Mouse (Mus musculus): ENCODE results near the gene Slc36a1.

Gene Slc36a1

DNA sequence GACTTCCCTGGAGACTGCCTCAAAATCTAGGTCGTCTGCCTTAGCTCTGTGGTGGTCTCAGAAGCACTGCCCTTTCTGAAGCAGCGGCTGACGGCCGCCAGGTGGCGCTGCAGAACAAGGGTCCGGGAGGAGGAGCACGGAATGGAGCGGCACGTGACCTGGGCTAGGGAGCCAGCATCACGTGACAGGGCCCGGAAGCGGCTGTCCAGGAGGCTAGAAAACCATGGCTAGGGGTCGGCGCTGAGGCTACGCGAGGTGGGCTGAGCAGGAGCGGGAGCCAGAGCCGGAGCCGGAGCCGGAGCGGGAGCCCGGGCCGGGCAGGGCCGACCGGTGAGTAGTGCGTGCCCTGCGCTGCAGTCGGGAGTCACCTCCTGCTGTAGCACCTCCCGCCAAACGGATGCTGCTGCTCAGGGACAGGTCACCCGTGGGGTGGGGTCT is at the start of gene Slc36a1:
Slc36a1 (plus strand) TSS at position 192 of the 438 bp plus-strand sequence.
- DNase-seq (ENCODE audit: low read depth), result peak; percentile 97

DNA sequence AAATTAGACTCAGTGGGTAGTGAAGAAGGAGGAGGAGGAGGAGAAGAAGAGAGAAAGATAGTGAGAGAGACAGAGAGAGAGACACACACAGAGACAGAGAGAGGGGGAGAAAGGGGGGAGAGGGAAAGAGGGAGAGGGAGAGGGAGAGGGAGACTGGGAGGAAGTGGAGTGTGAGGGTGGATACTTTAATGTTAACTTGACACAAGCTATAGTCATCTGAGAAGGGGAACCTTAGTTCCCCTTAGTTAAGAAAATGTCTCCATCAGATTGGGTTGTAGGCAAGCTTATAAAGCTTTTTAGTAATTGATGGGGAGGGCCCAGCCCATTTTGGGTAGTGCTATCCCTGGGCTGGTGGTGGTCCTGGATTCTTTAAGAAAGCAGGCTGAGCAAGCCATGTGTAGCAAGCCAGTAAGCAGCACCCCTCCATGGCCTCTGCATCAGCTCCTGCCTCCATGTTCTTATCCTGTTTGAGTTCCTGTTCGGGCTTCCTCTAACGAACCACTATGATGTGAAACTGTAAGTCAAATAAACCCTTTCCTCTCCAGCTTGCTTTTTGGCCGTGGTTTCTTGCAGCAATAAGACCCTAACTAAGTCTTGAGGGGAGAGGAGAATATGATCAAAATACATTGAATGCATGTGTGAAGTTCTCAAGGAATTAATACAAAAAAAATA is 49.6 kb upstream of the Slc36a1 start:
- DNase-seq (ENCODE audit: low read depth), result no peak

DNA sequence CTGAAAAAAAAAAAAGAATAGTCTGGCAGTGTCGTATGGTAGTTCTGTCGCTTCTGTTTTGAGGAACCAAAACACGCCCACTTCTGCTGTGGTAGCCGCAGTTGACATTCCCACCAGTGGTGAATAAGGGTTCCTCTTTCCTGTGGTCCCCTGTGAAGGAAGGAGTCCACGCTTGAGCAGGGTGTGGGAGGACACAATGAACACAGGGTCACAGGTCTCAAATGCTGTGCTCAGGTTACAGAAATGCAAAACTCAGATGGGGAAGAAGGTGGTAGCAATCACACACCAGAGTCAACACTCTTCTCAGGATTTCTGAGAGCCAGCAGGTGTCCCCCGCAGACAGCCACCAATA is 49.1 kb upstream of the Slc36a1 start:
- peak; percentile 66 for DNase-seq (ENCODE audit: low read depth)

DNA sequence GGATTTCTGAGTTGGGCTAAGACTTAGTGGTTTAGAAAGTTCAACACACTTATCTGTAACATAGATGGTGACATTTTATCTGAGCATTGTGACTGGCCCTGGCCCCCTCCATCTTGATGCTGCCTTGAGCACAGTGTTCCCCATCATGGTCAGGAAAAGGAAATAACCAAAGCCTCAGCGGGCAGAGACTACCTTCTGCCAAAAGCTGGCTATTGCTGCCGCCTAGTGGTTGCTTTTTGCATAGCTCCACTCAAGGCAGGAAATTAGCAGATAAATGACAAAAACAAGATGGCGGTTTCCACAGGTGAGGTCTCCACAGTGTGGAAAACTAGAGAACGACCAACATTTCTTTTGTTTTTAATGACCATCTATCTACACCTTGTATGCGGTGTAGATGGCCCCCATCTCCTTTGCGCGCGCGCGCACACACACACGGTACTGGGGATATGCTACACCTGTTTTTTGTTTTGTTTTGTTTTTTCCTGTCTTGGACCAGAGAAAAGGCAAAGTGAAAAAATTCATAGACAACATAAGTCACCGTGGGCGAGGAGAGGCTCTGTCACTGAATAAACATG is 45.3 kb upstream of the Slc36a1 start:
- DNase-seq (ENCODE audit: low read depth), result peak; percentile 96

DNA sequence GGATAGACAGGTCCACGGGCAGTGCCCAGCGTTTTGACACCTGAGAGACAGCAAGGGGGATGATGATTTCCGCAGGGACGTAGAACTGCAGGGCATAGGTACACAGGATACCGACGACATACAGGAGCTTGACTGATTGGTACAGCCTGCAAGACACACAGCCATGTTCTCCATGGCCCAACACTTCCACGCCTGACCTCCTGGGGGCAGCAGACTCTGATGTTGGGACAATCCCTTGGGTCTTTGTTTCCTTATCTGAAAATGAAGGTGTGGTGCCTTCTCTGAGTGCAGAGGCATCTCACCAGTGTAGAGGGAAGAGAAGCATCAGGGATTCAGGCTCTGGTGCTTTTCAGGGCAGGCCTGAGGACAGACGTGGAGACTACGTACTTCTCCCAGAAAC is 41.5 kb upstream of the Slc36a1 start:
- peak; percentile 82 for DNase-seq (ENCODE audit: low read depth)

DNA sequence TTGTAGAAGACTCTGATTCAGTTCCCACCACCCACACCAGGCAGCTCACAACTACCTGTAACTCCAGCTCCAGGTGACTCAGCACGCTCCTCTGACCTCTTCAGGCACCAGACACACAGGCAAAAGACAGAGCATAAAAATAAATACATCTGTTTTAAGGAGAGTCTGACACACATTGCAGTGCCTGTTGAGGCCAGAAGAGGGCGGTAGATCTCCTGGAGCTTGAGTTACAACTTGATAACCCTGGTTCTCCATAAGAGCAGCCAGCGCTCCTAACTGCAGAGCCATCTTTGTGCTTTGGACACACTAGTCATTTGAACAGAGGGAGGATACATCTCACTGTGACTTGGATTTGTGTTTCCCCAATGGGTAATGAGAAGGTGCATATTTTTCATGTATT is 39.4 kb upstream of the Slc36a1 start:
- peak; percentile 84 for DNase-seq (ENCODE audit: low read depth)

DNA sequence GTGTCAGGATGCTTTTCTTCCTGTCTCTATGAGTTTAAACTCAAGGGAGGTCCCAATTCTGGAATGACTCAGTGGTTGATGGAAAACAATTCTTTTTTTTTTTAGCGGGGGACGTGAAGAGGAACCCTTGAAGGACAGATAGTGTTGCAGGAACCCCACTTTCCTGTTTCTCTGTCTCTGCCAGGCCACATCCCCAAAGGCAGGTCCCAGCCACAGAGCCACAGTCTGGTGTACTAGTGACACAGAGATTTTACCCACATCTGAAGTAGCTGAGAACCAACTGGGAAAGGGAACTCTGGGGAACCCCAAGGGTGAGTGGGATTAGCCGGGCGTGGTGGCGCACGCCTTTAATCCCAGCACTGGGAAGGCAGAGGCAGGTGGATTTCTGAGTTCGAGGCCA is 38.4 kb upstream of the Slc36a1 start:
- no peak for DNase-seq (ENCODE audit: low read depth)

DNA sequence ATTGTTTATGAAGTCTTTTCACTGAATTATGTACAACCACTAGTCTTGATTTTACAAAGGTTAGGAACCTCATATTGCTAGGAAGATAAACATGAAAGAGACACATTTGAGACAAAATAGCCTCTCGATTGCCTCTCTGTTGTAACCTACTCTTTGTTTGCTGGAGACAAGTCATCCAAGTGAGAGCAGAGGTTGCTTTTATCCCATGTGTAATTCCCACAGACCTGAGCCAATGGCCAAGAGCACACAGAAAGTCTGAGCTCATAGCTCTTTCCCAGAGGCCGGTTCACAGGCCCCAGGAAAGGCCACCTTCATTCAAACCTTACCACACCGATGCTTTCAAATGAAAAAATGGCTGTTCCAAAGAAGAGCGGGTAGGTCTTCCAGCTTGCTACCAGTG is 35.6 kb upstream of the Slc36a1 start:
- no peak for DNase-seq (ENCODE audit: low read depth)

DNA sequence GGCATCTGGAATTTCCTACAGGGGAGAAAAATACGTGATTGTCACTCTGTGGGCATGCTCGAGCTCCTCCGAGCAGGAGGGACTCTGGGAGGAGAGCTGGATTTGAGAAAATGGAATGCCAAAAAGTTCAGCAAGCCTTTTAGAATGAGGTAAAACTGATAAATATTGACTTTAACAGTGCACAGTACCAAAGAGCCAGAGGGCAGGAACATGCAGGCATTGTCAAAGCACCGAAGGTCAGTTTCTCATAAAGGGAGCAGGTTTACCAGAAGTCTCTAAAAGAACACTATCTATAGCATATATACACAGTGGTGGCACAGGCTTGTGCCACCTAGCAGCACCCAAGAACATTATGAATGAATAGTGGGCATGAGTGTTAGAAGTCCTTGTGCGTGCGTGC is 35.2 kb upstream of the Slc36a1 start:
- no peak for DNase-seq (ENCODE audit: low read depth)

DNA sequence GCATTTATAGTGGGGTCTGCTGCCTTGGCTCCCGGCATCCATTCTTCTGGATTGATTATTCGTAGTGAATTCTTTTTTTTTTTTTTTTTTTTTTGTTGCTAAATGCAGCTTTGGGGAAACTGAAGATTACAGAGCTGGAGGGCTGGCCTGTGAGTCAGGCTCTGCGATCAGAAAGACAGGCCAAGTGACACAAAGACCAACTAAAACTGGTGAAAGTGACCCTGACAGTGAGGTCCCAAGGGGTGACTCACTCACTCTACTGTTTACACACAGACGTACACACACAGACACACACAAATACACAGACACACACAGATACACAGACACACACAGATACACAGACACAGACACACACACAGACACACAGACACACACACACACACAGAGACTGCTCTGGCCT is 33.6 kb upstream of the Slc36a1 start:
- no peak for DNase-seq (ENCODE audit: low read depth)

DNA sequence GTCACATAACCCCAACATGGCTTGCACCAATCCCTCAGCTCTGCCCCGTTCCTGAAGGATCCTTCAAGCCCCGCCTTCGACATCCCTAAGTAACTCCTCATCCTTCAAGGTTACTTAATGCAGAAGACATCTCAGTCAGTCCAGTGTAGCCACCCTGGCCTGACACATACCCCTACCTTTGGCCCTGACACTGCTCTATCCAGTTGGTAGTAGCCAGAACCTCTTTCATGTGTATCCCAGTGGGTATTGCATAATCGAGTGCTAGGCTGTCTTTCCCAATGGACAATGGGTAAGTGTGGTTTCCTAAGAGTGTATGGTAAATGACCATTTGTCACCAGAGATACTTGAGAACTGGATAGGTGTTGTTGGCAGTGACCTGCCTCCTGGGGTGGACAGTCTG is 25.3 kb upstream of the Slc36a1 start:
- no peak for DNase-seq (ENCODE audit: low read depth)

DNA sequence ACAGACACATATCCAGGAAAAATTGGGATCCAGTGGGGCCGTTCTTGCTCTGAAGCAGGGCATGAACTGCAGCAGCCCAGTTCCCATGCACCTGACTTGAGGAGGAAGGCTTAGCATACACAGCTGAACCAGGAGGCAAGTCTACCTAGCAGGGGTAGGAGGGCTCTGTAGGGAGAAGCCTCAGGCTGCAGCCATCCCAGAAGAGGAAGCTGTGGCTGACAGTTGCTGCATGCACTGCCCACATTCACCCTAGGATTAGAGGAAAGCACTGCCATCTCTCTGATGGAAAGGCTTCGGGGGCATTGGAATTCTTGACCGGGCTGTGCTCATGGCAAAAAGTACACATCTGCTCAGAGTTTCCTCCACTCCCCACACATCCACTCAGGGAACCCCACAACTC is 24.3 kb upstream of the Slc36a1 start:
- DNase-seq (ENCODE audit: low read depth), result no peak

DNA sequence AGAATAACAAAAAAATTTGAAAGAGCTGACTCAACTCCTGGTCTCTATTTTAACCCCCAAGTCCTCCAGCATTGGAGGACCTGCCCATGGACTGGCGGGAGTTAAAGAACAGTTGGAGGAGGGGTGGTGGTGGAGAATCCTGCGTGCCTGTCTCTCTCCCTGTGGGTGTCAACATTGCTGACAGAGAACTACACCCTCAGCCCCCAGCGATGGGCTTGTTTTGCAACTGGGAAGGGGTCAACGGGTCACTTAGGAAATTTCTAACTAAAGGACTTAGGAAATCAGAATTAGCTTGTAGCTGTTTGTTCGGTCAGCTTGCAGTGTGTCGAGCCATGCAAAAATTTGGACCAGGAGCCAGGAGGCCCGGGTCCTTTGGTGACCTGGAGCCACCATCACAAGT is 21.0 kb upstream of the Slc36a1 start:
- no peak for DNase-seq (ENCODE audit: low read depth)

DNA sequence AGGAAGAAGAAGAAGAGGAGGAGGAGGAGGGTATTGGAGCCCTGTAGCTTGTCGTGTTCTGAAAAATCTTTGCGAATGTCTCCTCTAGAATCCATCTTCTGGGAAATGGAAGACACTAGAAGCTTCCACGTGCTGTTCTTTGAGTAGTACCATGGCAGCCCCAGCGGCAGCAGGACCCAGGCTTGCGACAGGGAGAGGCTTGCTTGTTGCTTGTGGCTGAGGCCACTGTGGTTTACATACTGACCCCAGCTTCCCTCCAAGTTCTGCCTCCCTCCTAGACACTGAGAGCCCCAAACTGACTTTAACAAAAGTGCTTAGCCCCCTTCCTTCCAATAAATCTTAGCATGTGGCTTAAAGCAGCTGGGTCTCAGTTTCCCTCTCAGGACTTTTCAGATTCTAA is 19.9 kb upstream of the Slc36a1 start:
- DNase-seq (ENCODE audit: low read depth), result no peak

DNA sequence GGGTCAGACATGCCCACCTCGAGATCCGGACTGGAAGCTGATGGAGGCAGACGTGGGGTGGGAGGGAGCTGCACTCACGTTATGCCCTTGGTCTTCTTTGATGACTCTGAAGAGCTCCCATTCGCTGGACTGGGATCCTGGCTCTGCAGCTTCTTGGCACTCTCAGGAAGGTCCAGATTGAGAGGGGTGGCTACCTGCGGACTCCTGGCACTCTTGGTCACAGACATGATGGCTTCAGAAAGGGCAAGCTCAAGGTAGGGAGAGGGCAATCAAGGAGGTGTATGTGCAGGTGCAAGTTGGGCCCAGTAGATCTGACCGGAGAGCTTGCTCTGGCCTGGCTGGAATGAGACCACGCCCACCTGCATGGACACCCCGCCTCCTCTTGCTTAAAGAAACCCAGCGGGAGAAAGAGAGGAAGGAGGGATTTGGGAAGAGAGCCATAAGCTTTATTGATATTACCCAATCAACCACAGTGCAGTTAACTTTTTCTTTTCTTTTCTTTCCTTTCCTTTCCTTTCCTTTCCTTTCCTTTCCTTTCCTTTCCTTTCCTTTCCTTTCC is 19.3 kb upstream of the Slc36a1 start, which contains the start of gene Slc36a2:
Slc36a2 (minus strand) TSS at position 345 of the 559 bp plus-strand sequence.
- DNase-seq (ENCODE audit: low read depth), result no peak

DNA sequence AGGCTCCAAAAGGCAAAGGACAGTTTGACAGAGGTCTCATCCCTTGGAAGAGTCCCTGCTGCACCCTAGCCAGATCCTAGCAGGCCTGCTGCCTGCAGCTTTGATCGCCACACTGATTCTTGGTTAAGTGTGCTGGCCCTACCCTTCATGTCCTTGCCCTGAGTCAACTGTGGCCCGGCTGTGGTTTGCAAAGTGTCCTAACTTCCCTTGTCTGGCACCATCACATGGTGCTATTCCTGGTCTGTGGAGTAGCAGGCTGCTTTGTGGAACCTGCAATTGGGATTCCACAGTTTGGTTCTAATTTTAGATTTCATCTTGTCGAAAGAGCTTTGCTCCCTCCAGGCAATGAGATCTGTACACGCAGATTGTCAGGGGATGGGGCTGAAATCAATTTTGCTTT is 16.9 kb upstream of the Slc36a1 start:
- DNase-seq (ENCODE audit: low read depth), result no peak

DNA sequence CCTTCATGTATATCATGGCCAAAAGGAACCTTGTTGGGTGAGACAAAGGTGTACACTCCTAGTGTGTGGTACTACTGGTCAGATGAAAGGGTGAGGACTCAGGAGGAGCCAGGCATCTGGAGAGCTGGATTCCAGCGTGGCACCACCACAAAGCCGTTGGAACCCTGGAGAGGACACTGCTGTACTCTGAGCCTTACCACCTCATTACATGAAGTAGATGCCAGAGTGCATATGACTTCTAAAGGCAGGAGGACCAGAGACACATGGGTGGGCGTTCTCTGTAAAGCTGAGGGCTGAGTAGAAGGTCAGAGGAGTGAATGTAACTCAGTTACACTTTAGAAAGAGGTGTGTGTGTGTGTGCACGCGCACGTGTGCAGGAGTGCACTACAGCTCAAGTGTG is 16.4 kb upstream of the Slc36a1 start:
- no peak for DNase-seq (ENCODE audit: low read depth)

DNA sequence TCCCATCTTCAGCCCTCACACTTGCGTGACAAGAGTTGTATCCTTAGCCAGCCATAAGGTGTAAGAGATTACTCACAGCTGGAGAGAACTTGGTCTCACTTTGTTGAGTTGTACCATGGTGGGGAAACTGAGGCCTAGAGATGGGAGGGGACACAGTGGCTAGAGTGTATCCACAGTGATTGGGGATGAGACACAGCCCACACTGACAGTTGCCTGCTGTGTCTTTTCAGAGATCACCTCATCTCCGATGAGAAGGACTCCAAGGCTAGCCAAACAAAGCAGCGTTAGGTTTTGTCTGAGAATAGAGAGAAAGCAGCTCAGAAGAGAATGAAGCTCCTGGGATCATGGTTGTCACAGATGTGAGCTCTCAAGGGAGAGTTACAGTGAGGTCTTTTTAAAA is 13.9 kb upstream of the Slc36a1 start:
- DNase-seq (ENCODE audit: low read depth), result no peak

DNA sequence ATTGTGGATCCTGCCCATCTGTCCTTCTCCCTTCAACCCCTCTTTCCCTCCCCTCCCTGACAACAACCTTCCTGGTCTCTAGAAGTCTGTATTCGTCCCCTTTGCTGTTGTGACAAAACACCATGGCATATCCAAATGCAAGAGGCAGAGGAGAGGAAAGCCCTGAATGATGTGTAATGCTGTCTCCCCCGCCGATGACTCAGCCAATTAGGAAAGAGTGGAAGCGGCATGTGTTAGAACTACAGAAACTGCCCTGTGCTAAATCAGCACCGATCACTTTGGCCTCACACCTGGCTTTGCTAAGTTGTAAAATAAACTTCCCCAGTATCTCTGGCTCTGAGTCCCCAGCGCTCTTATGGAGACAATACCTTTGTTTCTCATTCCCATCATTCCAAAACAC is 7.1 kb upstream of the Slc36a1 start:
- DNase-seq (ENCODE audit: low read depth), result peak; percentile 35

DNA sequence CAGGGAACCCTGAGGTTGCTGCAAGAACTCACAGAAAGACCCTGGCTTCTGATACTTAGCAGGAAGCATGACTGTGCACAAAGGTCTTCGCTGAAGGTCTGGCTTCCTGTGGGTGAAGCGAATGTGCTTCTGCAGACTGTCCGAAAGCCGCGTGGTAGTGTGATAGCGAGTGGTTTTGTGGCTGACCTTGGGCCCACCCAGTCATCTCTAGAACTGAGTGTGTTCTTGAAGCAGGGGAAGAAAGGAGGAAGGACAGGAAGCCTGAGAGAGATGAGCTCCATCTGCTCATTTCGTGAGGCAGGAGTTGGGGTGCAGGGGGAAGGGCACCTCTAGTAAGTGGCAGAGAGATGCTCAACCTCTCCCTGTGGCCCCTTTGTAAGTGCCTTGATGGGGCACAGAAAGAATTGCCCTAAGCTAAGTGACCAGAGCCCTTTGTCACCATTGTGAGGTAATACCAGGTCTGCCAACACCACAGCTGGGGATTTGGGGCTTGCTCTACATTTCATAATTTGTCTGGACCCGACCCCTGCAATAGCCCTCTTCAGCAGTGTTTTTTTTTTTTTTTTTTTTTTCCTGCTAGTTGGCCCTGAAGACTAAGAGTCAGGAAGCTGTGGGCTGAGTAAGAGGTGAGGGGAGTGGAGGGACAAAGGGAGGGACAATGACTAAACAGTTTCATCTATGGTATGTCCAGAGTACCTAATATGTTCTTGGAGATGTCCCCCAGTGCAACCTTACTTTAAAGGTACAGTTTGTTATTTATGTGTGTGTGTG is 6.2 kb upstream of the Slc36a1 start:
- peak; percentile 65 for DNase-seq (ENCODE audit: low read depth)

DNA sequence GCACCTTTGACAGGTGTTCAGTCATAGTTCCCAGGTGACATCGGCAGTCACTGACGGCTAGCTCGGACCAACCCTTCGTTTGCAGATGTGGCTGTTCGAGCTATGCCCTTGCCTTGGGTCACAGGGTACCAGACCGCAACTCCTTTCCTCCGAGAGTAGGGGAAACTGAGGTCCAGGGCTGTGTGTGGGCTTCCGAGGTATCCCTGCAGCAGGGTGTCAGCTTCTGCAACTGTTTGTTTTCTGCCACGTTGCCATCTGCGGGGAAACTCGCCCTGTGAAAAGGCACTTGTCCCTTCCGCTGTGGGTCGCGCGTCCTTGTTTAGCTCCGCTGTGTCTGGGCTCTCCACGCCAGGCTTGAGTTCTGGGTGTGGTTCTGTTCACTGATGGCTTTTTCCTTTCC is 452 bp downstream of the Slc36a1 start:
- no peak for DNase-seq (ENCODE audit: low read depth)

DNA sequence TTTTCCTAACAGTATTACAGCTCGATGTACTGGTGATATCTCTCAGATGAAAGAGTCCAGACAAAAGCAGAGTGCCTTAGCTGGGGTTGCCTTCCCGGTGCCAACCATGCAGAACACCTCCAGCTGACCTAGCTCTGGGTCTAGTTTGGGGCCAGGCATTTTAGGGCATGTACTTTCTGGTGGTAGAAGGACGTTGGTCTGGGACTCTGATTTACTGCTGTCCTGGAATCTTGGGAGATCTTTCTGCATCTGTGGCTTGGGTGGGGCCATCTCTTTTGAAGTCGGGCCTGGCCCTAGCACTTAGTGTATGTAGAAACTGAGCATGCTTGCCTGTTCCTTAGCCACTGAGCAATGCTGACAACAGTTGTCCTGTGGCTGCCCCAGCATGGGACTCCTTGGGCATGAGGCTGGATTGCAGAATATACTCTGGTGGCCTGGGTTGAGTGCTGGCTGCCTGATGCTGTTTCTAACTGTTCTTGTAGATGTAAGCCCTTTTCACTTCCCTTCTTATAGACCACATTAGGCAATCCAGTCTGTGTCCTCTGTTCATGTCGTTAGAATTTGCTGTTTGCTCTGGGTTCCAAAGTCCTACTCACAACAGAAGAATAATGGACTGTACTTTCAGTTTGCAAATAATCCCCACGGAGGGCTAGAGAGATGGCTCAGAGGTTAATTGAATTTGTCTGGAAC is 4.0 kb downstream of the Slc36a1 start:
- no peak for DNase-seq (ENCODE audit: low read depth)

DNA sequence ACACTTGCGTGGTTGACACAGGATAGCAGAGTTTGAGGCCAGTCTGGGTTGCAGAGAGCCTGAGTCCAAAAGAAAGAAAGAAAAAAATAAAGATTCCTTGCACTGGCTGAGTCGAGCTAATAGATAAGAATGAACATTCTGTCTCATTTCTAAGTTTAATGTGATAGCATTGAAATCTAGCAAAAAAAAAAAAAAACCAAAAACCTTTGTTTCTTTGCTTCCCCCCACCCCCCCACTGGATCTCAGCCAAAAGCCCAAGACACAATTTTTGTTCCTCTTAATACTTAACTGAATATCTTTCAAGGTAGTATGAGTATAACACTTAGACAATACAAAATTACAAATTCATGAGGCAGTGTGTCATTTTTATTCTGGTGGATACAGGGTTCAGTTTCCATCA is 4.9 kb downstream of the Slc36a1 start:
- DNase-seq (ENCODE audit: low read depth), result no peak
